ENCODE assay signal across 7 mouse cellular contexts in the genomic region with DNA sequence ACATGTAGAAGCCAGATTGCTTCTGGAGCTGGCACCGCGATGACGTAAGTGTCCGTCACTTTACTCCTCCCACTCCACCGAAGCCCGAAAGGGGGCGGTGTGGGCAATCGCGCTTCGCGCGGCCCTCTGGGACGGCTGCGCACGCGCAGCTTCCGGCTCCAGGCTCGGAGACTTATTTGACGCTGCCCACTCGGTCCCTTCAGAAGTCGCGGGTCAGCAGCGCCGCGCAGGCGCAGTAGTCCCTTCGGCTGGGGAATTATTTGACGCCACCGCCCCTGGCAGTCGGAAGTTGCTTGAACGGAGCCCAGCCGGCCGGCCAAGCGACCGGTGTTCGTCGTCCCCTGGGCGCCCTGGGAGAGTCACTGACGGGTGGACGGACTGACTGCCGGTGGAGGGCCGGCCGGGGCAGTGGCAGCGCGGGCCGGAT. TPM values are rescaled to one million over a fixed set of nuclear protein-coding genes. Genes with fewer than 3 reads are reported as not detected.
DNase-seq lines count a peak whose midpoint lies in the region; ATAC-seq lines count a peak whose summit lies in the region.

A gene (plus strand): TSS at position 254 of the 427 bp plus-strand sequence.

- intact Hi-C loops in left cerebral cortex, postnatal 36 days (cut with DNase I), result no loop called here

- peak; percentile 91 for ATAC-seq in intestine, embryonic 16.5 days
- peak; percentile 91 for ATAC-seq in midbrain, embryonic 11.5 days (ENCODE audit: low FRiP score)

- peaks cover 11% of the 10 kb centered on the region for H3K4me1 ChIP-seq in intestine, embryonic 16.5 days (ENCODE audit: control insufficient read depth, insufficient read depth, low read length)
- H3K4me1 ChIP-seq in midbrain, embryonic 11.5 days (ENCODE audit: control insufficient read depth, insufficient read depth, low read length), result peaks cover 8% of the 10 kb centered on the region; the same call in 1 of the 2 replicates

- H3K9ac ChIP-seq in intestine, embryonic 16.5 days (ENCODE audit: low read depth, low read length), result peak within 1 kb of the TSS; percentile 92
- peak within 1 kb of the TSS; percentile 91 for H3K9ac ChIP-seq in midbrain, embryonic 11.5 days (ENCODE audit: low read length)

- peak; percentile 98 for DNase-seq in adrenal gland, adult 8-10 months
- peak; percentile 98 for DNase-seq in embryo, embryonic 9.5 days (ENCODE audit: extremely low spot score)
- DNase-seq in gastrocnemius, postnatal 4 days (ENCODE audit: low spot score in 2 of 2), result peak; percentile 98 to 99
- DNase-seq in left cerebral cortex, postnatal 36 days (ENCODE audit: low spot score in 2 of 2), result peak; percentile 100
- DNase-seq in midbrain, embryonic 11.5 days (ENCODE audit: low spot score, missing footprints), result peak; percentile 100
- DNase-seq in skeletal muscle tissue, adult 2 months (ENCODE audit: low read depth, low spot score), result peak; percentile 100

- H3K4me2 ChIP-seq in intestine, embryonic 16.5 days (ENCODE audit: low read depth, low read length), result peak within 1 kb of the TSS; percentile 93
- H3K4me2 ChIP-seq in midbrain, embryonic 11.5 days, result peak within 1 kb of the TSS; percentile 73

- H3K27ac ChIP-seq in intestine, embryonic 16.5 days (ENCODE audit: low read length), result peak within 1 kb of the TSS; percentile 80
- peak within 1 kb of the TSS; percentile 52; the same call in 1 of the 2 replicates for H3K27ac ChIP-seq in midbrain, embryonic 11.5 days (ENCODE audit: low read depth, low read length)

- no peaks in the 10 kb centered on the region for H3K27me3 ChIP-seq in intestine, embryonic 16.5 days (replicated peaks; ENCODE audit: control insufficient read depth, insufficient read depth, low read length)
- H3K27me3 ChIP-seq in midbrain, embryonic 11.5 days (ENCODE audit: control insufficient read depth, insufficient read depth, low read length), result no peaks in the 10 kb centered on the region

- H3K36me3 ChIP-seq in intestine, embryonic 16.5 days (ENCODE audit: control insufficient read depth, insufficient read depth, low read length), result no peaks in the 10 kb centered on the region
- H3K36me3 ChIP-seq in midbrain, embryonic 11.5 days (ENCODE audit: control insufficient read depth, insufficient read depth, low read length), result no peaks in the 10 kb centered on the region

- WGBS in intestine, embryonic 16.5 days, result under 1% methylated on average over 40 of the region's 46 CpGs
- under 1% methylated on average over 46 of the region's 46 CpGs for WGBS in midbrain, embryonic 11.5 days

- H3K4me3 ChIP-seq in intestine, embryonic 16.5 days (ENCODE audit: low read length), result peak within 1 kb of the TSS; percentile 98
- H3K4me3 ChIP-seq in midbrain, embryonic 11.5 days (ENCODE audit: low read depth, low read length), result peak within 1 kb of the TSS; percentile 91

- no peaks in the 10 kb centered on the region for H3K9me3 ChIP-seq in intestine, embryonic 16.5 days (ENCODE audit: control insufficient read depth, low read length)
- H3K9me3 ChIP-seq in midbrain, embryonic 11.5 days (ENCODE audit: control insufficient read depth, low read length), result no peaks in the 10 kb centered on the region

RNA-seq across cellular contexts. Expression of the gene that starts here (rescaled TPM):
- total RNA-seq in adrenal gland, adult 8-10 months (2022), result 10 to 100 TPM; 70.4 to 97.0 (median 85.3) TPM
- total RNA-seq in gastrocnemius, postnatal 4 days (2021), result 10 to 100 TPM; 25.6 to 27.4 TPM
- polyA plus RNA-seq in intestine, embryonic 16.5 days (2015; fragmentation: Nextera tagmentation; extraction: Ambion mirVana), result 7.5 and 9.4 TPM in 2 replicates
- total RNA-seq in left cerebral cortex, postnatal 36 days (2021), result 100 to 1,000 TPM; 107 to 109 TPM
- polyA plus RNA-seq in midbrain, embryonic 11.5 days (2014; fragmentation: Nextera tagmentation; extraction: Ambion mirVana), result 20.1 and 22.4 TPM in 2 replicates

Comparison
In these comparisons a context has a peak if more than half of its experiments do, and no peak if none do; other contexts are left out.
1. Peak in every context shown above with its lines: DNase-seq, ATAC-seq, H3K4me3 ChIP-seq and H3K27ac ChIP-seq.